Mouse (Mus musculus) hindlimb bud, embryonic 11.5 days (tissue): ENCODE measurements around the gene Efhc1.
A peak's percentile ranks its signal among the peaks of the same experiment; 100 is the strongest.

ENCODE experiments used
- DNase-seq: peaks from one replicate; pipeline ENCODE4 v3.0.0-alpha.2; 2012; ENCODE audit warnings: low read depth, low spot score; ENCODE audit errors: extremely low spot score

Efhc1 gene

DNA sequence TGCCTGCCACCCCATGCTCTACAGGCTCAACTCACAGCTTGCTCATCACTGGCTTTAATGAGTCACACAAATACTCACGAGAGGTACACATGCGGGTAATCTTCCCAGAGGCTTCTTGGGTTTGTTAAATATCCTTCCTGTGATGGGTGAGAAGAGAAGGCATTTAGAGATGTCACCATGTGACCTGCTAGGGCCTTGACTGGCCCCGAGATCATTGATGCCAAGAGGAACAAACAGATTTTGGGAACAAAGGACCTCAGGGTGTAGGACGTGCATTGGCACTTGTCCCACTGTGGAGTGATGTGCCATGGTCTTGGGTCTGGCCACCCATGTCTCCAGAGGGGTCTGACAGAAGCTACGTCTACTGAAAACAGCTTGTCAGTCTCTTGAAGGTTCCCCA lies 55.3 kb downstream of the Efhc1 start:
- no peak for DNase-seq

DNA sequence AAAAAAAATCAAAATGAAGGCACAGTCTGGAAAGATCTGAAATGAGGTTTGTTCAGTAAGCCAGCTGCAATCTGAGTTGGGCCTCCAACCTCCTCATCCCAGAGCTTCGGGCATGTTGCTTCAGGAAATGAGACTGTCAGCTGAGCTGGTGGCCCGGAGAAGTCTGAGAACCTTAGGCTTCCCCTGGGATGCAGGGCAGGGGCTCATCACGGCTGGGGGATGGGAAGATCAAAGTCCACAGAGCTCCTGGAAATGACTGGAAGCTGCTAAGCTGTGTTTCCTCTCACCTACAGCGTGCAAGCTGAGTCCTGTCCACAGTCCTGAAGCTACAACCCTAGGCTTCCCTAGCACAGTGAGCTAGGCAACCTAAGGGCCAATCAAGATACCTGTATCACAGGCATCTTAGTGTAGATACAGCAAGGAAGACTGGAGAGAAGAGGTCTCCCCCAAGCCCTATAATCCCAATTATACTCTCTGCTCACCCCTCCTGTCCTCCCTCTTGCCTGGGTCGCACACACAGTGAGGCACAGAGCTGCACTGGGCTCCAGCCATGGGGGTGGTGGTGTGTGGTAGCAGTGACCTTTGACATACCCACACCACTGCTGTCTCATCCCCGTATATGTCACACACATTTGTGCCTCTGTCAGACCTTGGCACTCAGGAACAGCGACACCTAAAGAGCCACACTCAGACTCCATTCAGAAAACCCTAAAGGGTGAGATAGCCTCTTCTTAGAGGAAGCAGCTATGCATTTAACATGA lies 56.7 kb downstream of the Efhc1 start:
- no peak for DNase-seq

- no peak for DNase-seq
These were observed 57.5 kb downstream of the Efhc1 start for GRCm38 (mm10) chr1:21008891-21009290.

GRCm38 (mm10) chr1:21010282-21010800 lies 58.9 kb downstream of the Efhc1 start:
- no peak for DNase-seq

- DNase-seq = no peak
These were observed 63.0 kb downstream of the Efhc1 start for GRCm38 (mm10) chr1:21014463-21014862.

DNA sequence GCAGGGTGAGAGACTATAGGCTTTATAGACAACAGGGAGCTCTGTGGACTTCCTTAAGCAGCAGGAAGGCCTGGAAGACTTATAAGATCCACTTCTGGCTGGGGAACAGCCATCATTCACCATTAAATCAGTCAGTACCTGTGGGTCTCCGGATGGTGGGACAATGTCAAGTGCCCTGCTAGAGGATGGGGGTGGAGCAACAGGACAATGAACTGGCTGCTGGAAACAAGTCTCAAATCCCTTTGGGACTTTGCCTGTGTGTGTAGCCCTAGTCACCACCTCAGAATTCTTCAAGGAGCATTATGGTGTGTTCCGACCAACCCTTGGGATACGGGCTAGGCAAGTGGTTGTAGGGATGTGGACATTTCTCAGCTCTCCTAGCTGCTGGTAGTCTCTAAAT lies 71.7 kb downstream of the Efhc1 start:
- DNase-seq = no peak

- DNase-seq = no peak
These were observed 73.8 kb downstream of the Efhc1 start for GRCm38 (mm10) chr1:21025203-21025602.

GRCm38 (mm10) chr1:21026534-21026933 lies 75.1 kb downstream of the Efhc1 start:
- no peak for DNase-seq

DNA sequence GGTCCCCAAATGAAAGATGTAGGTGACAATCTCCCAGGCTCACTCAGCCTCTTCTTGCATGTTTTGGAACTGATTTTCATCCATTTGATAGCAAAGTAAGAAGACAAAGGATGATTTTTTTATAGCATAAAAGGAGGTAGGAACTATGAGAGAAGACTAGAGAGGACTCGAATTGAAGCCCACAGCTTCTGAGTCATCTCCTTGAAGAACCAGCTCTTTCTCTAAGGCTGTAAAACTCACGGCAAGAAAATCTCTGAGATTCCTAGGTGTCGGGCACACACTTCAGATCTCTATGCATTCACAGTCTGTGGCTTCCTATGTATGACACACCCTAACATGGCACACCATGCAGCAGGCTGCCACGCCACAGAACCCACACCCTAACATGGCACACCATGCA lies 77.6 kb downstream of the Efhc1 start:
- DNase-seq = no peak

GRCm38 (mm10) chr1:21031650-21032049 lies 80.2 kb downstream of the Efhc1 start:
- no peak for DNase-seq

GRCm38 (mm10) chr1:21033065-21033791 lies 81.8 kb downstream of the Efhc1 start:
- no peak for DNase-seq

DNA sequence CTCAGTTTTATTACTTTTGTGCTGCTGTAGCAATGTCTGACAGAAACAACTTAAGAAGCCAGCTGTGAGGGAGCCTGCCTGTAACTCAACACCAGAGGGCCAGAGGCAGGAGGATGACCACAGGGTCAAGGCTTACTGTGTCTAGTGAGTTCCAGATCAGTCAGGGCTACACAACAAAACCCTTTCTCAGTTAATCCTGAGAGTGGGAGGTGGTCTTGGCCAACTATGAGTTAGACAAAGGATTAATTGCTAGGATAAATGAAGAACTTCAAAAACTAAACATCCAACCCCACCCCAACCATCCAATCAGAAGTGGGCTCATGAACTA lies 82.3 kb downstream of the Efhc1 start:
- DNase-seq = peak; percentile 3

DNA sequence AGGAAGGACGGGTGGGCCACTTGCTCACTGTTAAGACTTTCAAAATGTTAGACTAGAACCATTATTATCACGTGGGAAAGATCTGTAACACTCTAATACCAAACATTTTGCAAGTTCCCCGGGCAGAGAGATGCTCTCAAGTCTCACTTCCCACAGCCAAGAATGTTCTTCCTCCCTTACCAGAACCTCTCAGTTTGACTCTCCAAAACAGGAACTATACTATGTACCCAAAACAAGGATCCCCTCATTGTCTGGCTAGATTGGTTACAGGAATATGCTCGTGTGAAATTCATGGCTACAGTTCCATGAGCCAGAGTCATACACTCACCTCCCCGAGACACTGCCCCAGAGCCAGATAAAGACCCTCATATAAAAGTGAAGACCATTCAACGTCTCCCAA lies 84.5 kb downstream of the Efhc1 start:
- no peak for DNase-seq

DNA sequence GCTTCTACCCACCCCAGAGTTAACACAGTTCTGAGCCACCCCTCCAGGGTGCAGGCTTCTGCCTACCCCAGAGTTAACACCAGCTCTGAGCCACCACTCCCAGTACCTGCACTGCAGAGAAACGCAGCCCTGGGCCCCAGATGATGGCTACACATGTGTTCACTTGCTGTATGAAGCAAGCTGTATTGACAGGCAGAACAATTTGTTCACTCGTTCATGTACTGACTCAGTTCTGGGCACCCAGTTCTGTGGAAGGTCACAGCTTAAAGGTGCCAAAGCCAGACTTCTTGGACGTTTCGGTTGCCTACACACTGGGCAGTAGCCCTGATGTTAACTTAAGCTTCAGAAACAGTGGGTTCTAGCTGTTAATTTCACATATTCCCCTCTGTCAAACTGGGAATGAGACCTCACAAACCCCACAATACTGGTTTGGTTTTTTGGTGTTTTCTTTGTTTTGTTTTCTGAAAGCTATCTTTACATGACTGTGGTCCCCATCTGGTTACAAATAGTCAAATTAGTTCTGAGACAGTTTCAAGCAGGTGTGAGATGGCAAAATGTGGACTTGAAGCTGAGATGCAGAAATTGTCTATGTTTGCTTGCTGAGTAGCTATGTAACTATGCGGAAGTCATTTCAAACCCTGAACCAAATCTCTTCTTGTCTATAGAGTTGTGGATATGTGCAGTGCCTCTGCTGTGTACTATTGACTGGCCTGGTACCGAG lies 86.6 kb downstream of the Efhc1 start:
- no peak for DNase-seq

DNA sequence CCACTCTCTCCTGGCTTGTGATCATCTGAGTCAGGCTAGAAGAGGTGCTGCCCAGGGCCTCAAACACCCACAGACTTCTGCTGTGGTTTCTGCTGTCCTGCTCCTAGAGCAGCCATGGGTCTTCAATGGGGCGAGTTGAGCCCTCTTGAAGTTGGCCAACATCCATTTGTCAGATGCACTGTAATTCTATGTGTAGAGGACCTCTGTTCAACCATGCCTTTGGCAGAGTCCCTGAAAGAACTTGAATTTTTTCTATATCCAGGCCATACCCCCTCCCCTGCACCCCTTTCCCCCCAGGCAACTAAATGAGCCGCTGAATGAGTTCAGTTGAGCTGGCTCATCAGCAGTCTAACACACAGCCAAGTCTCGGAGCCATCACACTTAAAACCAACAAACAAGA lies 88.1 kb downstream of the Efhc1 start:
- DNase-seq = no peak

- no peak for DNase-seq
These were observed 88.7 kb downstream of the Efhc1 start for GRCm38 (mm10) chr1:21040173-21040572.
